Mouse (Mus musculus) forebrain, embryonic 11.5 days (tissue): ENCODE data around the gene Zmat3. TPM values are rescaled to one million over a fixed set of nuclear protein-coding genes. Genes with fewer than 3 reads are reported as not detected.
A peak's percentile ranks its signal among the peaks of the same experiment; 100 is the strongest.

Experiments
- ATAC-seq: fragments of 200-750 bp; cut with Nextera tagmentation; replicated peaks from 2 replicates; pipeline ENCODE4 v1.8.0; 2017; ENCODE audit warnings: moderate TSS enrichment; ENCODE audit not compliant: low FRiP score
- DNase-seq: peaks from one replicate; pipeline ENCODE4 v3.0.0-alpha.2; 2017; ENCODE audit warnings: low spot score
- H3K27ac ChIP-seq: fragments of 300-500 bp; sonication (generic); 2 replicates; pipeline ENCODE4 v1.5.1; 2014; ENCODE audit warnings: low read depth, low read length
- H3K27me3 ChIP-seq: fragments of 300-500 bp; sonication (generic); 2 replicates; pipeline ENCODE4 v1.6.1; 2014; ENCODE audit warnings: mild to moderate bottlenecking, low read length, mixed read lengths; ENCODE audit not compliant: control insufficient read depth, insufficient read depth
- H3K36me3 ChIP-seq: fragments of 300-500 bp; sonication (generic); 2 replicates; pipeline ENCODE4 v1.6.1; 2014; ENCODE audit warnings: mild to moderate bottlenecking, low read length, moderate library complexity, mixed read lengths; ENCODE audit not compliant: control insufficient read depth, insufficient read depth
- H3K4me1 ChIP-seq: fragments of 300-500 bp; sonication (generic); replicated peaks from 2 replicates; pipeline ENCODE4 v1.6.1; 2014; ENCODE audit warnings: low read length, mixed read lengths; ENCODE audit not compliant: control insufficient read depth, insufficient read depth
- H3K4me2 ChIP-seq: fragments of 300-500 bp; sonication (generic); 2 replicates; pipeline ENCODE4 v1.6.1; 2014; ENCODE audit warnings: low read depth, mild to moderate bottlenecking, low read length, moderate library complexity, mixed read lengths; ENCODE audit not compliant: severe bottlenecking
- H3K4me3 ChIP-seq: fragments of 300-500 bp; sonication (generic); 2 replicates; pipeline ENCODE4 v1.5.1; 2014; ENCODE audit warnings: low read depth, low read length
- H3K9ac ChIP-seq: fragments of 300-500 bp; sonication (generic); 2 replicates; pipeline ENCODE4 v1.6.1; 2014; ENCODE audit warnings: low read length
- H3K9me3 ChIP-seq: fragments of 300-500 bp; sonication (generic); 2 replicates; pipeline ENCODE4 v1.6.1; 2016; ENCODE audit warnings: low read length, mixed read lengths; ENCODE audit not compliant: control insufficient read depth
- WGBS: fragments of 180-500 bp; shearing (Covaris S2); extraction: QIAGEN DNeasy Blood & Tissue Kit; methylation state at CpG from one replicate; pipeline ENCODE4 v1.1.7; 2014; 5-methylcytosine and 5-hydroxymethylcytosine counted together
- polyA plus RNA-seq: library from polyadenylated mRNA; unstranded; fragments of >200 nt; fragmentation: Nextera tagmentation; extraction: Ambion mirVana; gene quantifications from 2 replicates; pipeline ENCODE4 v1.2.1, GENCODE M21; 2014

The Zmat3 gene
- 10.8 and 11.5 TPM in 2 replicates for polyA plus RNA-seq

DNA sequence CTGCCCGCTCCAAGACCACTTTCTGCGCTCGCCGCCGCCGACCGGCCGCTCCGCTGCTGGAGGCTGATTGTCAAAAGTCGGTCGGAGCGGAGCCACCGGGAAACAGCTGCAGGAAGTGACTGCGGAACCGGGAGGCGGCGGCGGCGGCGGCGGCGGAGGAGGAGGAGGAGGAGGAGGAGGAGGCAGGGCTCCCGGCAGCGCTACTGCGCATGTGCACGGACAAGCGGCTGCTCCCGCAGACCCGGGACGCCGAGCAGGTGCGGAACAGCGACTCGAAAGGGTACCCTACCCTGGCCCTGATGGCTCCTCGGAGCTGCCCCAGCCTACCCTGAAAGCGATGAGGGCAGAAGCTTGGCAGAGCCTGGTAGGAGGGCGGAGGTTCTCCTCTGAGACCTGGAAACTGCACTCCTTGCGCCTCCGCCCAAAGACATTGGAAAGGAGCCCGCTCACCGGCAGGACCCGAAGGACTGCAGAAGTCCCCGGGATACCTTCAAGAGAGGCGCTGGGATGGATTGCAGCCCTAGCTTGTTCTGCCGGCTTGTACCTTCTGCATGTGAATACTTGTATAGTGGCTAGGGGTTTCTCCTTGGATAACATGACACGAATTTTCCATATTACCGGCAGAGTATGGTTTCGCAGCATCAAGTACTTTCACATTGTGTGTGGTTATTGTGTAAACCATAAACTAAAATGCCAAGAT lies at the start of gene Zmat3:
Gene Zmat3 (minus strand): TSS at position 469 of the 700 bp plus-strand sequence.
- peak within 1 kb of the TSS; percentile 89 for H3K4me3 ChIP-seq
- no peaks in the 10 kb centered on the region for H3K36me3 ChIP-seq
- DNase-seq (peak; percentile 92), ATAC-seq (peak; percentile 86)
- 0 out of 2 replicates have a peak, but pooled peaks cover 5% of the 10 kb centered on the region for H3K4me1 ChIP-seq
- peak within 1 kb of the TSS; percentile 72 for H3K4me2 ChIP-seq
- H3K27me3 ChIP-seq, result no peaks in the 10 kb centered on the region
- H3K27ac ChIP-seq, result peak within 1 kb of the TSS; percentile 66
- no peaks in the 10 kb centered on the region for H3K9me3 ChIP-seq
- 4% methylated on average over 35 of the region's 48 CpGs for WGBS
- peak within 1 kb of the TSS; percentile 79 for H3K9ac ChIP-seq

DNA sequence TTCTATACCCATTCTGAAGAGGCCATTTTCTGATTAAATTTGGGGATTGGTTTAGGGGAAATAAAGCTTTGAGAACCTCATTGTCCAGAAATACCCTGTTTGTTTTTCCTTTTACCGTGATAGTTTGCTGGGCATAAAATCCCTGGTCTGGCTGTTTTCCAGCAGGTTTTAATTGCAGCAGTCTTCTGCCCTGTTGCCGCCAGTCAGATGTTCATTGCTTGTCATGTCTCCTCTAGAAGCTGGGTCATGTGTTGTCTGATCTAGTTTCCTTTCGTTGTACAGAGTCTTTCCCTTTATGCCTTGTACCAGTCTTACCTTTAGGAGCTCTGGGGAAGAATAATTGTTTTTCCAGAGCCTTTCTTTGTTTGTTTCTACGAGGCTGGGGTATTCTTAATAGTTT lies 48.6 kb upstream of the Zmat3 start:
- no peaks in the 10 kb centered on the region for H3K4me1 ChIP-seq
- H3K9me3 ChIP-seq, result no peaks in the 10 kb centered on the region
- DNase-seq, result no peak
- H3K27me3 ChIP-seq, result no peaks in the 10 kb centered on the region
- no peak overlapping the region for H3K4me3 ChIP-seq
- no peaks in the 10 kb centered on the region for H3K36me3 ChIP-seq
- no peak overlapping the region for H3K9ac ChIP-seq
- no peak for ATAC-seq
- no peak overlapping the region for H3K27ac ChIP-seq
- WGBS, result 60% methylated on average over 4 of the region's 4 CpGs
- H3K4me2 ChIP-seq, result no peak overlapping the region

DNA sequence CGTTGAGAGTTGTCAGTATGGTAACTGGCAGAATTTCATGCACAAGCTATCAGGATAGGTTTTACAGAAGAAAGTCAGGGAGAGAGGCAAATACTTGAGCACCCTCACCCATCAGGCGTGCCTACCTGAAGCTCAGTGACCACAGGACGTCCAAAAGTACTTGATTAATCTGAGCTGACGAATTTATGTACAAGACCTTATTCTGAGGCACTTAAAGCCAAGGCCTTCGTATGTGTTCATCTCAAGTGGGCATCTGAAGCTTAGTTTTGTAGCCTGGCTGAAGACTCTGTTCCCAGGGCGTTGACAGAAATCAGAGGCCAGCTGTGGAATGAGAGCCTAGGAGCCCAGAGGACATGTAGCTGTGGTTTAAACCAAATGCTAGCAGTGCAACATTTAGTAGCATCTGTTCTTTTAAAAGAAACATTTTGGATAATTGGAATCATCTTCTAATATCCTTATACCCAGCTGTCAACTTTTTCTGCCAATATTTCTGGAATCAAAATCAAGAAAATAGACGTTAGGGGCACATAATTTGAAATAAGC lies 46.8 kb upstream of the Zmat3 start:
- ATAC-seq (no peak), DNase-seq (no peak)
- Histone ChIP-seq H3K27me3 (no peaks in the 10 kb centered on the region), H3K36me3 (no peaks in the 10 kb centered on the region), H3K27ac (no peak overlapping the region), H3K4me2 (no peak overlapping the region), H3K4me1 (no peaks in the 10 kb centered on the region), H3K9ac (no peak overlapping the region), H3K4me3 (no peak overlapping the region), H3K9me3 (no peaks in the 10 kb centered on the region)
- 84% methylated on average over 7 of the region's 7 CpGs for WGBS

DNA sequence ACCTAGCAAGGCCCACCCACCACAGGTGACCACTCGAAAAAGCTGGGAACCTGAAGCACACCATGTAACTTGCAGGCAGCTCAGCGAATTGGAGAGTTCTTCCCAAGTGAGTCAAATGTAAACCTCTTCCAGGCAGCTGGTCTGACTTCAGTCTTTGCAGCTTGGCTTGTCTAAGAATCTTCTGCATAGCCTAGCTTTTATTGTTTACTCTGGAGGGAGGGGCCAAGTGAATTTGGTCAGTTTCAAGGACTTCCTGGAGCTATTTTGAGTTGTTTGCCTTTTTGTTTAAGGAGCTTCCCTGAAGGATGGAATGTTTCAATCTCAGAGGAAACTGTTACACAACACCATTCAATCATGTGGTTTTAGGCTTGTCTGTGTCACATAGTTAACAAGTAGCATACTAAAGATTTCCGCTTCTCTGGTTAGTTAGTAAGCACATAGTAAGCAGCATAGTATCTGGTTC lies 43.0 kb upstream of the Zmat3 start:
- 88% methylated on average over 3 of the region's 3 CpGs for WGBS
- Histone ChIP-seq H3K36me3 (no peaks in the 10 kb centered on the region), H3K27me3 (no peaks in the 10 kb centered on the region), H3K4me1 (no peaks in the 10 kb centered on the region), H3K27ac (no peak overlapping the region), H3K4me3 (no peak overlapping the region), H3K4me2 (no peak overlapping the region), H3K9ac (no peak overlapping the region), H3K9me3 (no peaks in the 10 kb centered on the region)
- ATAC-seq, result no peak
- no peak for DNase-seq

DNA sequence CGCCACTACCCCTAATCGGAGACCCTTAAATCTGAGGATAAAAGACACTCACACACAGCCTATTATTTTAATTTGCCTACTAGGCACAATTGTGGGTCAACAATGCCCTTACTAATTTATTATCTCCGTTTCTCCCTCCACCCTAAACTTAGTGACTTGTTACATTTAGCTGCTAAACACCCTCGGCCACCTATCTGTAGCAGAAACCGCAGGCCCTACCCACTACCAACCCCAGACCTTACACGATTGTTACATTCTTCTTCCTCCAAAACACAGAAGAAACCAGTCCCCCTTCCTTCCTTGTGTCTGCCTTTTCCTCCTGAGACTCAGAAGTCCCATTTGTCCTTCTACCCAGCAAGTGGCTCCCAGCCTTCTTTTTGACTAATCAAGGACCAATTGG lies 41.0 kb upstream of the Zmat3 start:
- Histone ChIP-seq H3K36me3 (no peaks in the 10 kb centered on the region), H3K9me3 (no peaks in the 10 kb centered on the region), H3K27me3 (no peaks in the 10 kb centered on the region), H3K9ac (no peak overlapping the region), H3K27ac (no peak overlapping the region), H3K4me2 (no peak overlapping the region), H3K4me1 (no peaks in the 10 kb centered on the region), H3K4me3 (no peak overlapping the region)
- ATAC-seq (no peak), DNase-seq (no peak)
- WGBS, result 82% methylated on average over 6 of the region's 6 CpGs

DNA sequence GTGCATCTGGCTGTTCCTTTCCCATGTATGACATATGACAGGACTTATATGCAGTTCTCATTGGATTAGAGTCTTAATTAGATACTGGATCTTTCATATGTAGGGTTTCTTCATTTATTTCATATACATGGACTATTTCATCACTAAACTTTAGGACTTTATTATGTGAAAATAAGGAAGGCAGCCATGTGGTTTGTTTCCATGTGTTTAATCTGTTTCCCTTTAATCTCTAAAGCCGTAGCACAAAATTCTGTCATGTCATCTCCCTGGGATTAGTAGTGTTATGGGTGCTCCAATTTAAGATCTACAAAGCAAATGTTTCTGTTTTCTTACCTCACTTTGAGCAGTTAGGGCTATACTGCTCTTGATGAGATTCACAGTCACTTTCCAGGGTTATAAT lies 39.9 kb upstream of the Zmat3 start:
- WGBS, result 91% methylated on average over 1 of the region's 1 CpGs
- no peak overlapping the region for H3K9ac ChIP-seq

DNA sequence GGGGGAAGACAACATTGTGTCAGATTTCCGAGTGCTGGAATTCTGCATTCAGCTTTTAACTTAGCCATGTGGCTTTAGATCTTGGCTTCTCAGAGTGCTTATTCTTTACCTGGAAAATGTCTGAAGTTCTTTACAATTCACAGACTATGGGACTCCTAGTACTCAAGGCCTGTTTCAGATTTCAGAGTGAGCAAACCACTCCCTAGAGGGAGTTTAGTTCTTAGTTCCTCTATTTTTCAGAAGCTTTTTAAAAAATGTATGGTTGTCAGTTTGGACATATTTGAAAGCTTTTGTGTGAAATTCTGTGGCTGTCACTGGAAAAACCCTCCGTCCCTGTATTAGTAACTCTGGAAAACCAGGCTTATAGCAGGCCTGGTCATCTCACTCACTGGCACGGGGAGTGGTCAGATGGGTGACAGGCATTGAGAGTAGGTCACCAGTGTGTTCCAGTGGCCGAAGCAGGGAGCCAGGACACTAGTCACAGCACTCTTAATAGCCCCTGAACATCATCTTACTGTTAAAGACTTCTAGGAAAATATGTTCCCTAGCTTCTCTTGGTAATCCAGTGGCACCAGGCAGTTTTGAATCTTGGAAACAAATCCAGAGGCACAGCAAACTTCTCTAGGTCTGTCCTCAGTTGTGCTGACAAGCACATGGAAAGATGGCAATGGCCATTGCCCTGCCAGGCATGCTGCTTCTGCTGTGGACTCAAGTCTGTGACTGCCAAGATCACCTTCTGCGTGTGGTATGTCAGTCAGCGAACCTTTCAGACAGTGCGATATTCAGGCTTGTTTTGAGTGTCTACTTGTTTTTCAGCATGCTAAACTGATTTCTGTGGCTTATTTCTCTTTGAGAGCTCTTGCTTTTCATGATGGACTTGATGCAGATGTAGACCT lies 37.4 kb upstream of the Zmat3 start:
- 91% methylated on average over 7 of the region's 7 CpGs for WGBS
- Histone ChIP-seq H3K4me1 (peaks cover 5% of the 10 kb centered on the region; the same call in 1 of the 2 replicates), H3K4me3 (no peak overlapping the region), H3K27me3 (no peaks in the 10 kb centered on the region), H3K9ac (no peak overlapping the region), H3K4me2 (no peak overlapping the region), H3K36me3 (no peaks in the 10 kb centered on the region), H3K27ac (no peak overlapping the region), H3K9me3 (no peaks in the 10 kb centered on the region)
- ATAC-seq (no peak), DNase-seq (no peak)

More for the DNA sequence above, 39.9 kb upstream of the Zmat3 start:
- Histone ChIP-seq H3K9me3 (no peaks in the 10 kb centered on the region), H3K36me3 (no peaks in the 10 kb centered on the region), H3K27ac (no peak overlapping the region), H3K4me1 (no peaks in the 10 kb centered on the region), H3K4me3 (no peak overlapping the region), H3K27me3 (no peaks in the 10 kb centered on the region), H3K4me2 (no peak overlapping the region)
- DNase-seq, result no peak
- no peak for ATAC-seq

DNA sequence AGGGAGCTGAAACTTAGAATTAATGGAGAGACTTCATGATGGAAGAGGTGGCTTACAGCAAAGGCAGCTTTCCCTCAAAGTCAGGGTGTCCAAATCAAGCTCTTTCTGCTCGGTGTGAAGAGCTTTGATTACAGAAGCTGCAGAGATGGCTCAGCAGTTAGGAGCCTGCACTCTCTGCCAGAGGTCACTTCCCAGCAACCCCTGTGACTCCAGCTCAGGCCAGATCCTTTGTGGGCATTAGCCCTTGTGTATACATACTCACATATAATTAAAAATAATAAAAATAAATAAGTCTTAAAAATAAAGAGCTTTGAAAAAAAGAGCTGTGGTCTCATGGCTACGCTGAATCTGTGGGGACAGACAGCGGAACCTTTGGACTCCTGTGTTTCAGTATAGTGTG lies 35.8 kb upstream of the Zmat3 start:
- no peaks in the 10 kb centered on the region for H3K9me3 ChIP-seq
- H3K27ac ChIP-seq, result no peak overlapping the region
- peaks cover 5% of the 10 kb centered on the region; the same call in 1 of the 2 replicates for H3K4me1 ChIP-seq
- H3K4me2 ChIP-seq, result no peak overlapping the region
- DNase-seq (no peak), ATAC-seq (no peak)
- H3K9ac ChIP-seq, result no peak overlapping the region
- no peaks in the 10 kb centered on the region for H3K27me3 ChIP-seq
- WGBS, result 78% methylated on average over 3 of the region's 3 CpGs
- H3K4me3 ChIP-seq, result no peak overlapping the region
- H3K36me3 ChIP-seq, result no peaks in the 10 kb centered on the region
